Mouse (Mus musculus) liver, adult 2 months (tissue): ENCODE data around the gene Memo1. TPM values are rescaled to one million over a fixed set of nuclear protein-coding genes. Genes with fewer than 3 reads are reported as not detected.

Experiments used
- DNase-seq: peaks from one replicate; pipeline ENCODE4 v3.0.0-alpha.2; 2011; ENCODE audit warnings: low read depth, low spot score; ENCODE audit errors: extremely low read depth
- H3K27ac ChIP-seq: fragments of 200-500 bp; replicated peaks from 2 replicates; pipeline ENCODE4 v1.5.1; 2012; ENCODE audit warnings: low read depth, mild to moderate bottlenecking, control low read depth, inconsistent platforms, low read length; ENCODE audit not compliant: insufficient read depth
- H3K27me3 ChIP-seq: fragments of 200-500 bp; 2 replicates; pipeline ENCODE4 v1.6.1; 2012; ENCODE audit warnings: mild to moderate bottlenecking, moderate library complexity, low read length, inconsistent platforms; ENCODE audit not compliant: control insufficient read depth, insufficient read depth
- H3K36me3 ChIP-seq: fragments of 200-500 bp; 2 replicates; pipeline ENCODE4 v1.6.1; 2012; ENCODE audit warnings: low read length, inconsistent platforms; ENCODE audit not compliant: control insufficient read depth, insufficient read depth
- H3K4me1 ChIP-seq: fragments of 200-500 bp; 2 replicates; pipeline ENCODE4 v1.6.1; 2011; ENCODE audit warnings: low read length; ENCODE audit not compliant: control insufficient read depth, insufficient read depth
- H3K4me3 ChIP-seq: fragments of 200-500 bp; 2 replicates; pipeline ENCODE4 v1.5.1; 2011; ENCODE audit warnings: low read depth, mild to moderate bottlenecking, control low read depth, low read length, moderate library complexity; ENCODE audit not compliant: insufficient read depth
- H3K79me2 ChIP-seq: fragments of 200-500 bp; 2 replicates; pipeline ENCODE4 v1.6.1; 2012; ENCODE audit warnings: inconsistent platforms, mild to moderate bottlenecking, low read length, moderate library complexity; ENCODE audit not compliant: control insufficient read depth, insufficient read depth
- H3K9ac ChIP-seq: fragments of 200-500 bp; 2 replicates; pipeline ENCODE4 v1.6.1; 2012; ENCODE audit warnings: low read depth, mild to moderate bottlenecking, control low read depth, inconsistent platforms, low read length
- CTCF ChIP-seq: fragments of 200-500 bp; IDR thresholded peaks from 2 replicates; pipeline ENCODE4 v1.5.1; 2011; ENCODE audit warnings: low read depth, low read length, control low read depth
- POLR2A ChIP-seq: fragments of 200-500 bp; IDR thresholded peaks from 2 replicates; pipeline ENCODE4 v1.6.1; 2011; ENCODE audit warnings: low read length, control low read depth; ENCODE audit not compliant: insufficient read depth; ENCODE audit errors: extremely low read depth
- WGBS: fragments of 180-500 bp; shearing (Covaris S2); methylation state at CpG from one replicate; pipeline ENCODE4 v1.1.7; 2018; 5-methylcytosine and 5-hydroxymethylcytosine counted together
- polyA plus RNA-seq: library from polyadenylated mRNA; depleted of rRNA; stranded (reverse); fragments of >200 nt; gene quantifications from 2 replicates; pipeline ENCODE4 v1.2.3, GENCODE M21; 2012
- total RNA-seq: library from RNA; depleted of rRNA; stranded (reverse); fragments of >200 nt; gene quantifications from 2 replicates; pipeline ENCODE4 v1.2.3, GENCODE M21; 2014

Memo1 gene
- total and polyA plus RNA-seq, 2 experiments, result 31.8 to 34.5 TPM

GRCm38 (mm10) chr17:74291640-74292361 lies 3.5 kb downstream of the Memo1 start:
- Histone ChIP-seq H3K36me3 (no peaks in the 10 kb centered on the region), H3K27ac (no peak overlapping the region), H3K27me3 (no peaks in the 10 kb centered on the region), H3K9ac (no peak overlapping the region), H3K4me1 (peaks cover 1% of the 10 kb centered on the region), H3K4me3 (no peak overlapping the region), H3K79me2 (peaks cover 36% of the 10 kb centered on the region)
- TF ChIP-seq POLR2A (no peak), CTCF (no peak)
- WGBS, result 90% methylated on average over 4 of the region's 4 CpGs
- DNase-seq, result no peak

GRCm38 (mm10) chr17:74290869-74291268 lies 4.5 kb downstream of the Memo1 start:
- Histone ChIP-seq H3K27ac (no peak overlapping the region), H3K4me1 (peaks cover 1% of the 10 kb centered on the region), H3K27me3 (no peaks in the 10 kb centered on the region), H3K9ac (no peak overlapping the region), H3K4me3 (no peak overlapping the region), H3K36me3 (no peaks in the 10 kb centered on the region), H3K79me2 (peaks cover 38% of the 10 kb centered on the region)
- no peak for DNase-seq
- TF ChIP-seq CTCF, result no peak
- no peak for TF ChIP-seq POLR2A

GRCm38 (mm10) chr17:74290198-74290597 lies 5.1 kb downstream of the Memo1 start:
- Histone ChIP-seq H3K4me3 (no peak overlapping the region), H3K79me2 (peaks cover 39% of the 10 kb centered on the region), H3K27ac (no peak overlapping the region), H3K4me1 (peaks cover 2% of the 10 kb centered on the region), H3K9ac (no peak overlapping the region), H3K27me3 (no peaks in the 10 kb centered on the region), H3K36me3 (no peaks in the 10 kb centered on the region)
- TF ChIP-seq POLR2A, result no peak
- no peak for TF ChIP-seq CTCF
- DNase-seq, result no peak
- 93% methylated on average over 3 of the region's 3 CpGs for WGBS

- 86% methylated on average over 2 of the region's 2 CpGs for WGBS
- H3K79me2 ChIP-seq, result peaks cover 39% of the 10 kb centered on the region
- H3K27ac ChIP-seq, result no peak overlapping the region
- H3K4me1 ChIP-seq, result peaks cover 8% of the 10 kb centered on the region
- H3K4me3 ChIP-seq, result no peak overlapping the region
- no peaks in the 10 kb centered on the region for H3K27me3 ChIP-seq
- TF ChIP-seq POLR2A (no peak), CTCF (no peak)
- no peak overlapping the region for H3K9ac ChIP-seq
- DNase-seq, result no peak
- no peaks in the 10 kb centered on the region for H3K36me3 ChIP-seq
Measured at GRCm38 (mm10) chr17:74288626-74289025, 6.7 kb downstream of the Memo1 start.

GRCm38 (mm10) chr17:74286140-74286730 lies 9.1 kb downstream of the Memo1 start:
- Histone ChIP-seq H3K4me1 (peaks cover 13% of the 10 kb centered on the region), H3K27me3 (no peaks in the 10 kb centered on the region), H3K9ac (no peak overlapping the region), H3K4me3 (no peak overlapping the region), H3K27ac (no peak overlapping the region), H3K79me2 (peaks cover 41% of the 10 kb centered on the region), H3K36me3 (no peaks in the 10 kb centered on the region)
- DNase-seq, result no peak
- 85% methylated on average over 4 of the region's 4 CpGs for WGBS
- no peak for TF ChIP-seq CTCF
- no peak for TF ChIP-seq POLR2A

GRCm38 (mm10) chr17:74285730-74286129 lies 9.6 kb downstream of the Memo1 start:
- no peak overlapping the region for H3K9ac ChIP-seq
- H3K27me3 ChIP-seq, result no peaks in the 10 kb centered on the region
- no peak overlapping the region for H3K4me3 ChIP-seq
- peaks cover 13% of the 10 kb centered on the region for H3K4me1 ChIP-seq
- no peak overlapping the region for H3K27ac ChIP-seq
- WGBS, result 79% methylated on average over 2 of the region's 2 CpGs
- TF ChIP-seq CTCF (no peak), POLR2A (no peak)
- H3K79me2 ChIP-seq, result peaks cover 43% of the 10 kb centered on the region
- DNase-seq, result no peak
- peaks cover under 1% of the 10 kb centered on the region; the same call in 1 of the 2 replicates for H3K36me3 ChIP-seq
